ENCODE assay signal across 14 mouse cellular contexts in genomic region chr13:59212296-59212701, GRCm38 (mm10).
DNase-seq lines count a peak whose midpoint lies in the region; ATAC-seq and TF ChIP-seq lines count a peak whose summit lies in the region.
"Had no signal": no experiment of that assay in that cellular context is flagged by ENCODE, and none has a peak within 500 bp of the region (broad histone marks: within the 10 kb centered on the region; RNA-seq: fewer than 3 reads in every experiment).

No protein-coding gene starts in this region.

- H3K27me3 ChIP-seq in forebrain, postnatal 0 days (ENCODE audit: insufficient read depth, low read length) = no peaks in the 10 kb centered on the region
- H3K27me3 ChIP-seq in forebrain, embryonic 13.5 days = no peaks in the 10 kb centered on the region
- H3K27me3 ChIP-seq: kidney, embryonic 15.5 days had no signal

- H3K9ac ChIP-seq in forebrain, postnatal 0 days = no peak overlapping the region
- H3K9ac ChIP-seq in forebrain, embryonic 13.5 days = no peak overlapping the region
- H3K9ac ChIP-seq: kidney, embryonic 15.5 days; liver, embryonic 14.5 days had no signal

- no peak overlapping the region for H3K4me3 ChIP-seq in forebrain, postnatal 0 days (ENCODE audit: low read depth, low read length)
- no peak overlapping the region for H3K4me3 ChIP-seq in forebrain, embryonic 13.5 days
- H3K4me3 ChIP-seq: heart, embryonic 10.5 days; kidney, embryonic 15.5 days had no signal

- H3K4me2 ChIP-seq in forebrain, postnatal 0 days (ENCODE audit: low read depth) = no peak overlapping the region
- no peak overlapping the region for H3K4me2 ChIP-seq in forebrain, embryonic 13.5 days
- H3K4me2 ChIP-seq: kidney, embryonic 15.5 days had no signal

- no peaks in the 10 kb centered on the region for H3K4me1 ChIP-seq in forebrain, postnatal 0 days (ENCODE audit: insufficient read depth)
- H3K4me1 ChIP-seq in forebrain, embryonic 13.5 days = 0 out of 2 replicates have a peak, but pooled peaks cover 14% of the 10 kb centered on the region
- H3K4me1 ChIP-seq: heart, embryonic 10.5 days; kidney, embryonic 15.5 days had no signal

- no peaks in the 10 kb centered on the region for H3K36me3 ChIP-seq in forebrain, postnatal 0 days (ENCODE audit: insufficient read depth)
- H3K36me3 ChIP-seq in forebrain, embryonic 13.5 days (ENCODE audit: poor library complexity, severe bottlenecking) = no peaks in the 10 kb centered on the region
- H3K36me3 ChIP-seq: heart, embryonic 10.5 days; kidney, embryonic 15.5 days had no signal

- H3K27ac ChIP-seq in forebrain, postnatal 0 days (ENCODE audit: low read depth, low read length) = peak overlapping the region; percentile 60
- H3K27ac ChIP-seq in forebrain, embryonic 13.5 days = no peak overlapping the region
- H3K27ac ChIP-seq: heart, embryonic 10.5 days; kidney, embryonic 15.5 days; liver, embryonic 14.5 days; macrophage had no signal

- TF ChIP-seq CTCF in forebrain, postnatal 0 days (IDR thresholded peaks at IDR 0.05; ENCODE audit: low read depth) = no peak

- 67% methylated on average over 15 of the region's 15 CpGs for WGBS in forebrain, postnatal 0 days
- WGBS in forebrain, embryonic 13.5 days = 87% methylated on average over 15 of the region's 15 CpGs

- DNase-seq in forebrain, postnatal 0 days = peak; percentile 78
- peak; percentile 49 to 51 for DNase-seq in frontal cortex, postnatal 25 days (ENCODE audit: low spot score in 2 of 2)
- DNase-seq in left cerebral cortex, adult 18-20 months (ENCODE audit: low spot score in 2 of 2) = peak; percentile 66 to 75
- DNase-seq in right cerebral cortex, postnatal 25 days = peak; percentile 71
- no peak for DNase-seq in thymus, postnatal 36 days
- DNase-seq in gastrocnemius, adult 18-20 months (ENCODE audit: low spot score) = no peak
- DNase-seq: adrenal gland, postnatal 36 days; thymus, postnatal 25 days had no signal

- H3K9me3 ChIP-seq in forebrain, postnatal 0 days (ENCODE audit: low read length) = no peaks in the 10 kb centered on the region
- no peaks in the 10 kb centered on the region for H3K9me3 ChIP-seq in forebrain, embryonic 13.5 days (replicated peaks)
- H3K9me3 ChIP-seq: heart, embryonic 10.5 days; kidney, embryonic 15.5 days had no signal

- ATAC-seq in forebrain, postnatal 0 days = peak; percentile 75
- ATAC-seq in forebrain, embryonic 13.5 days = no peak; the same call in 1 of the 2 replicates
- ATAC-seq in activated CD4-positive, CD25-positive, alpha-beta regulatory T cell, adult 4 months = no peak

Comparison
In these comparisons a context has a peak if more than half of its experiments do, and no peak if none do; other contexts are left out.
1. DNase-seq: peak in forebrain, postnatal 0 days (single experiment), frontal cortex, postnatal 25 days (2 of 2), left cerebral cortex, adult 18-20 months (2 of 2) and right cerebral cortex, postnatal 25 days (single experiment); none in thymus, postnatal 36 days (0 of 2) and gastrocnemius, adult 18-20 months (single experiment).